Mouse (Mus musculus) MEL (cell line): ENCODE results near the gene Kctd13. TPM values are rescaled to one million over a fixed set of nuclear protein-coding genes. Genes with fewer than 3 reads are reported as not detected.
A peak's percentile ranks its signal among the peaks of the same experiment; 100 is the strongest.

Experiments
- DNase-seq: peaks from one replicate; pipeline ENCODE4 v3.0.0; 2011; ENCODE audit warnings: low read depth, low spot score
- H3K27ac ChIP-seq: 2 replicates; pipeline ENCODE4 v1.5.1; 2012; ENCODE audit warnings: low read depth, mild to moderate bottlenecking, control low read depth, low read length, moderate library complexity; ENCODE audit not compliant: control insufficient read depth
- H3K27me3 ChIP-seq, 2 experiments: fragments of 150-350 bp in 1 of 2; sonication (generic) in 1 of 2; 2 replicates each; pipeline ENCODE4 v1.6.1; 2012; ENCODE audit warnings: low read length in 2 of 2, mild to moderate bottlenecking in 2 of 2, improper control_type of control experiment in 1 of 2, moderate library complexity in 1 of 2; ENCODE audit not compliant: insufficient read depth in 2 of 2, control insufficient read depth in 1 of 2
- H3K36me3 ChIP-seq, 2 experiments: 2 replicates each; pipeline ENCODE4 v1.6.1; 2012 to 2014; ENCODE audit warnings: low read length in 2 of 2, improper control_type of control experiment in 1 of 2, inconsistent platforms in 1 of 2, mild to moderate bottlenecking in 1 of 2; ENCODE audit not compliant: insufficient read depth in 2 of 2, control insufficient read depth in 1 of 2
- H3K4me1 ChIP-seq, 2 experiments: fragments of 150-350 bp in 1 of 2; sonication (generic) in 1 of 2; 2 replicates each; pipeline ENCODE4 v1.6.1; 2012; ENCODE audit warnings: low read length in 2 of 2, improper control_type of control experiment in 1 of 2, mild to moderate bottlenecking in 1 of 2; ENCODE audit not compliant: insufficient read depth in 2 of 2, control insufficient read depth in 1 of 2
- H3K4me3 ChIP-seq, 2 experiments: fragments of 150-350 bp in 1 of 2; sonication (generic) in 1 of 2; 2 replicates each; pipeline ENCODE4 v1.5.1; 2012; ENCODE audit warnings: low read depth in 2 of 2, low read length in 2 of 2, mild to moderate bottlenecking in 2 of 2, moderate library complexity in 2 of 2, control low read depth in 1 of 2, improper control_type of control experiment in 1 of 2; ENCODE audit not compliant: control insufficient read depth in 1 of 2, insufficient read depth in 1 of 2
- H3K79me2 ChIP-seq: 2 replicates; pipeline ENCODE4 v1.6.1; 2012; ENCODE audit warnings: mild to moderate bottlenecking, low read length, moderate library complexity; ENCODE audit not compliant: control insufficient read depth, poor library complexity, insufficient read depth
- H3K9ac ChIP-seq: 2 replicates; pipeline ENCODE4 v1.6.1; 2012; ENCODE audit warnings: low read depth, mild to moderate bottlenecking, control low read depth, low read length, moderate library complexity; ENCODE audit not compliant: control insufficient read depth, poor library complexity, severe bottlenecking
- H3K9me3 ChIP-seq: fragments of 150-350 bp; sonication (generic); replicated peaks from 2 replicates; pipeline ENCODE4 v1.6.1; 2012; ENCODE audit warnings: mild to moderate bottlenecking, low read length, improper control_type of control experiment, moderate library complexity; ENCODE audit not compliant: insufficient read depth
- CHD1 ChIP-seq: IDR thresholded peaks from 2 replicates; pipeline ENCODE4 v1.6.1; 2012; ENCODE audit warnings: low read depth, mild to moderate bottlenecking, inconsistent platforms, low read length, improper control_type of control experiment
- CHD2 ChIP-seq: IDR thresholded peaks from 2 replicates; pipeline ENCODE4 v1.6.1; 2011; ENCODE audit warnings: low read length, improper control_type of control experiment
- ELF1 ChIP-seq: IDR thresholded peaks from 2 replicates; pipeline ENCODE4 v1.6.1; 2014; ENCODE audit warnings: low read depth, mild to moderate bottlenecking, inconsistent platforms, low read length, improper control_type of control experiment, moderate library complexity
- EP300 ChIP-seq, 2 experiments: IDR thresholded peaks; 2 replicates each; pipeline ENCODE4 v1.6.1; 2011; ENCODE audit warnings: improper control_type of control experiment in 2 of 2, low read length in 2 of 2, low read depth in 1 of 2, mild to moderate bottlenecking in 1 of 2
- ETS1 ChIP-seq: IDR thresholded peaks from 2 replicates; pipeline ENCODE4 v1.6.1; 2012; ENCODE audit warnings: low read depth, mild to moderate bottlenecking, inconsistent platforms, low read length, improper control_type of control experiment, moderate library complexity
- GABPA ChIP-seq: IDR thresholded peaks from 2 replicates; pipeline ENCODE4 v1.6.1; 2012; ENCODE audit warnings: low read depth, mild to moderate bottlenecking, inconsistent platforms, low read length, improper control_type of control experiment, moderate library complexity
- HCFC1 ChIP-seq: IDR thresholded peaks from 2 replicates; pipeline ENCODE4 v1.6.1; 2012; ENCODE audit warnings: low read depth, mild to moderate bottlenecking, inconsistent platforms, low read length, improper control_type of control experiment, moderate library complexity
- KAT2A ChIP-seq: conservative IDR thresholded peaks from 2 replicates; pipeline ENCODE4 v1.6.1; 2012; ENCODE audit warnings: low read depth, low read length, improper control_type of control experiment, inconsistent platforms
- MAFK ChIP-seq: IDR thresholded peaks from 2 replicates; pipeline ENCODE4 v1.6.1; 2011; ENCODE audit warnings: low read depth, mild to moderate bottlenecking, low read length, improper control_type of control experiment, borderline replicate concordance
- MAX ChIP-seq: IDR thresholded peaks from 2 replicates; pipeline ENCODE4 v1.6.1; 2011; ENCODE audit warnings: low read length, improper control_type of control experiment
- MAZ ChIP-seq: IDR thresholded peaks from 2 replicates; pipeline ENCODE4 v1.6.1; 2012; ENCODE audit warnings: low read depth, mild to moderate bottlenecking, inconsistent platforms, low read length, improper control_type of control experiment
- MEF2A ChIP-seq: IDR thresholded peaks from 2 replicates; pipeline ENCODE4 v1.6.1; 2014; ENCODE audit warnings: low read depth, mild to moderate bottlenecking, inconsistent platforms, low read length, improper control_type of control experiment; ENCODE audit not compliant: poor library complexity, insufficient replicate concordance, severe bottlenecking; ENCODE audit errors: extremely low read depth
- MXI1 ChIP-seq: IDR thresholded peaks from 2 replicates; pipeline ENCODE4 v1.6.1; 2011; ENCODE audit warnings: mild to moderate bottlenecking, low read depth, low read length, improper control_type of control experiment
- NELFE ChIP-seq: IDR thresholded peaks from 2 replicates; pipeline ENCODE4 v1.6.1; 2011; ENCODE audit warnings: low read depth, low read length, improper control_type of control experiment
- POLR2A ChIP-seq, 2 experiments: IDR thresholded peaks; 2 replicates each; pipeline ENCODE4 v1.6.1; 2011 to 2012; ENCODE audit warnings: low read length in 2 of 2, mild to moderate bottlenecking in 2 of 2, control low read depth in 1 of 2, improper control_type of control experiment in 1 of 2, low read depth in 1 of 2, moderate library complexity in 1 of 2; ENCODE audit not compliant: control insufficient read depth in 1 of 2, insufficient read depth in 1 of 2, poor library complexity in 1 of 2
- POLR2AphosphoS2 ChIP-seq: IDR thresholded peaks from 2 replicates; pipeline ENCODE4 v1.6.1; 2011; ENCODE audit warnings: low read length, improper control_type of control experiment
- TBP ChIP-seq: IDR thresholded peaks from 2 replicates; pipeline ENCODE4 v1.8.0; 2011; ENCODE audit warnings: low read depth, low read length, improper control_type of control experiment
- TCF12 ChIP-seq: IDR thresholded peaks from 2 replicates; pipeline ENCODE4 v1.6.1; 2014; ENCODE audit warnings: low read depth, mild to moderate bottlenecking, inconsistent platforms, low read length, improper control_type of control experiment, moderate library complexity
- UBTF ChIP-seq: IDR thresholded peaks from 2 replicates; pipeline ENCODE4 v1.6.1; 2012; ENCODE audit warnings: low read depth, mild to moderate bottlenecking, inconsistent platforms, low read length, improper control_type of control experiment, moderate library complexity, borderline replicate concordance; ENCODE audit not compliant: insufficient read depth
- USF2 ChIP-seq, 2 experiments: IDR thresholded peaks; 2 replicates each; pipeline ENCODE4 v1.6.1; 2011 to 2012; ENCODE audit warnings: improper control_type of control experiment in 2 of 2, low read length in 2 of 2, borderline replicate concordance in 1 of 2, inconsistent platforms in 1 of 2, low read depth in 1 of 2, mild to moderate bottlenecking in 1 of 2; ENCODE audit not compliant: insufficient read depth in 1 of 2
- ZC3H11A ChIP-seq: IDR thresholded peaks from 2 replicates; pipeline ENCODE4 v1.6.1; 2012; ENCODE audit warnings: low read depth, mild to moderate bottlenecking, inconsistent platforms, low read length, improper control_type of control experiment
- ZKSCAN1 ChIP-seq: IDR thresholded peaks from 2 replicates; pipeline ENCODE4 v1.6.1; 2012; ENCODE audit warnings: low read depth, mild to moderate bottlenecking, inconsistent platforms, low read length, improper control_type of control experiment, moderate library complexity
- polyA plus RNA-seq, 2 experiments: library from polyadenylated mRNA; stranded (reverse) in 1 of 2; unstranded in 1 of 2; fragments of >175 nt in 1 of 2; fragments of >200 nt in 1 of 2; gene quantifications; 2 replicates each; pipeline versions ENCODE4 v1.2.1 to v1.2.4; 2012; ENCODE audit warnings: low replicate concordance in 2 of 2, low read depth in 1 of 2; ENCODE audit not compliant: insufficient read length in 2 of 2, insufficient read depth in 1 of 2, missing spikeins in 1 of 2
- total RNA-seq: library from RNA; depleted of rRNA; stranded (reverse); fragments of 300-350 nt; gene quantifications from 2 replicates; pipeline ENCODE4 v1.2.3, GENCODE M21; 2012

The Kctd13 gene
- total and polyA plus RNA-seq, 3 experiments, result 17.7 to 26.2 TPM; not detected in 1

GRCm38 (mm10) chr7:126881040-126881439, 47.6 kb upstream of the Kctd13 start:
- Histone ChIP-seq H3K27ac (no peak overlapping the region), H3K9ac (no peak overlapping the region), H3K79me2 (peaks cover 31% of the 10 kb centered on the region), H3K9me3 (no peaks in the 10 kb centered on the region), H3K4me1 (peaks cover 0 to 27% of the 10 kb centered on the region in 2 experiments; a peak in 3 of 4 replicates), H3K4me3 (no peak overlapping the region), H3K36me3 (peaks cover 9 to 18% of the 10 kb centered on the region in 2 experiments), H3K27me3 (no peaks in the 10 kb centered on the region)
- no peak for TF ChIP-seq MAZ
- no peak for TF ChIP-seq MXI1
- TF ChIP-seq NELFE, result no peak
- no peak for TF ChIP-seq UBTF
- no peak for TF ChIP-seq EP300 (IDR thresholded peaks at IDR 0.05; ENCODE audit: low read depth in 1 of 2, low read length in 2 of 2)
- no peak for TF ChIP-seq GABPA
- no peak for TF ChIP-seq ETS1
- TF ChIP-seq CHD2, result no peak
- no peak for TF ChIP-seq ELF1
- TF ChIP-seq CHD1, result no peak
- DNase-seq, result no peak

GRCm38 (mm10) chr7:126883731-126884181, 44.9 kb upstream of the Kctd13 start:
- Histone ChIP-seq H3K4me1 (peaks cover 0 to 27% of the 10 kb centered on the region in 2 experiments; a peak in 3 of 4 replicates), H3K79me2 (peaks cover 31% of the 10 kb centered on the region), H3K27me3 (no peaks in the 10 kb centered on the region), H3K9me3 (no peaks in the 10 kb centered on the region)
- no peak for TF ChIP-seq HCFC1
- TF ChIP-seq POLR2A (IDR thresholded peaks at IDR 0.05; ENCODE audit: control insufficient read depth in 1 of 2, insufficient read depth in 1 of 2, low read depth in 1 of 2, low read length in 2 of 2, poor library complexity in 1 of 2), result peak in 1 of 2 experiments; percentile 42; a peak in 1 of 4 replicates
- TF ChIP-seq, all 39 proteins: peak for 1
- H3K9ac ChIP-seq, result peak overlapping the region; percentile 83
- peak overlapping the region; percentile 92 for H3K27ac ChIP-seq
- H3K36me3 ChIP-seq, result peaks cover 2 to 18% of the 10 kb centered on the region in 2 experiments
- DNase-seq, result peak; percentile 40
- H3K4me3 ChIP-seq, result peak overlapping the region; percentile 75 to 80

- DNase-seq, result peak; percentile 99
- TF ChIP-seq ZKSCAN1 (no peak), TBP (no peak; the same call in 1 of the 2 replicates), MEF2A (no peak), ZC3H11A (no peak), USF2 (IDR thresholded peaks at IDR 0.05; ENCODE audit: borderline replicate concordance in 1 of 2, insufficient read depth in 1 of 2, low read depth in 1 of 2, low read length in 2 of 2) (no peak), MAX (peak; percentile 97), CHD1 (no peak), KAT2A (peak; percentile 57; the same call in 1 of the 2 replicates), CHD2 (no peak), MAFK (no peak), POLR2AphosphoS2 (peak; percentile 98), EP300 (IDR thresholded peaks at IDR 0.05; ENCODE audit: low read depth in 1 of 2, low read length in 2 of 2) (peak in 1 of 2 experiments; percentile 42; a peak in 2 of 4 replicates), POLR2A (IDR thresholded peaks at IDR 0.05; ENCODE audit: control insufficient read depth in 1 of 2, insufficient read depth in 1 of 2, low read depth in 1 of 2, low read length in 2 of 2, poor library complexity in 1 of 2) (peak; percentile 52 to 88; a peak in 3 of 4 replicates), TCF12 (peak; percentile 64), GABPA (no peak)
Measured at GRCm38 (mm10) chr7:126884286-126885164, 44.2 kb upstream of the Kctd13 start, which contains the start of gene Taok2. Taok2 (minus strand) TSS chr7:126884703.

More at GRCm38 (mm10) chr7:126884286-126885164, 44.2 kb upstream of the Kctd13 start, which contains the start of gene Taok2:
- H3K79me2 ChIP-seq, result peaks cover 31% of the 10 kb centered on the region
- peak within 1 kb of the TSS; percentile 92 for H3K27ac ChIP-seq
- H3K36me3 ChIP-seq, result peaks cover 0 to 18% of the 10 kb centered on the region in 2 experiments; a peak in 3 of 4 replicates
- H3K4me1 ChIP-seq, result peaks cover 0 to 27% of the 10 kb centered on the region in 2 experiments; a peak in 3 of 4 replicates
- peak within 1 kb of the TSS; percentile 83 for H3K9ac ChIP-seq
- H3K27me3 ChIP-seq, result no peaks in the 10 kb centered on the region
- no peaks in the 10 kb centered on the region for H3K9me3 ChIP-seq
- peak within 1 kb of the TSS; percentile 75 to 80 for H3K4me3 ChIP-seq
